Mouse (Mus musculus) heart, adult 2 months (tissue): ENCODE measurements at regions not wholly inside any gene's neighbourhood (a gene's known extent, or its start where the extent isn't known, plus 50 kb on each side); places are given as distances from the start of the nearest gene placed in this dataset.

ENCODE experiments used
- CTCF ChIP-seq: fragments of 200-600 bp; IDR thresholded peaks from 2 replicates; pipeline ENCODE4 v1.8.1; 2022; ENCODE audit warnings: antibody characterized with exemption, mild to moderate bottlenecking, moderate library complexity
- POLR2A ChIP-seq: fragments of 200-500 bp; IDR thresholded peaks from 2 replicates; pipeline ENCODE4 v1.6.1; 2011; ENCODE audit warnings: mild to moderate bottlenecking, low read depth, low read length, control low read depth; ENCODE audit not compliant: insufficient read depth

- TF ChIP-seq CTCF (no peak), POLR2A (no peak)
These were observed 125.3 kb upstream of the Dnajc19 start for GRCm38 (mm10) chr3:34206454-34206853.
